Mouse (Mus musculus) CH12.LX (cell line): Measurements from ENCODE around the gene Pllp. TPM values are rescaled to one million over a fixed set of nuclear protein-coding genes. Genes with fewer than 3 reads are reported as not detected.

ENCODE experiments used
- DNase-seq: peaks from one replicate; pipeline ENCODE4 v3.0.0-alpha.2; 2013; ENCODE audit errors: extremely low read depth
- H3K27ac ChIP-seq: 2 replicates; pipeline ENCODE4 v1.5.1; 2012; ENCODE audit warnings: low read depth, mild to moderate bottlenecking, control low read depth, moderate library complexity; ENCODE audit not compliant: insufficient read depth
- H3K27me3 ChIP-seq: replicated peaks from 2 replicates; pipeline ENCODE3; 2012; ENCODE audit warnings: inconsistent platforms
- H3K36me3 ChIP-seq, 2 experiments: replicated peaks in 1 of 2; 2 replicates each; pipeline versions ENCODE3 to v1.6.1; 2012; ENCODE audit warnings: inconsistent platforms in 1 of 2, low read length in 1 of 2, mild to moderate bottlenecking in 1 of 2, mixed read lengths in 1 of 2, moderate library complexity in 1 of 2; ENCODE audit not compliant: control insufficient read depth in 1 of 2, insufficient read depth in 1 of 2
- H3K4me1 ChIP-seq, 2 experiments: 2 replicates each; pipeline ENCODE4 v1.6.1; 2012; ENCODE audit warnings: inconsistent platforms in 1 of 2, moderate library complexity in 1 of 2; ENCODE audit not compliant: insufficient read depth in 2 of 2, control insufficient read depth in 1 of 2
- H3K4me2 ChIP-seq: 2 replicates; pipeline ENCODE4 v1.6.1; 2012; ENCODE audit warnings: low read depth, mild to moderate bottlenecking, control low read depth; ENCODE audit not compliant: poor library complexity, insufficient read depth, severe bottlenecking
- H3K4me3 ChIP-seq, 3 experiments: fragments of 150-350 bp in 1 of 3; sonication (generic) in 1 of 3; replicated peaks in 1 of 3; 2 replicates each; pipeline versions ENCODE3 to v1.5.1; 2011 to 2012; ENCODE audit warnings: low read depth in 2 of 3, low read length in 2 of 3, mild to moderate bottlenecking in 2 of 3, moderate library complexity in 2 of 3, control low read depth in 1 of 3, improper control_type of control experiment in 1 of 3, inconsistent platforms in 1 of 3, mixed read lengths in 1 of 3; ENCODE audit not compliant: poor library complexity in 1 of 3
- H3K79me2 ChIP-seq: replicated peaks from 2 replicates; pipeline ENCODE4 v1.6.1; 2012; ENCODE audit warnings: mild to moderate bottlenecking, moderate library complexity; ENCODE audit not compliant: control insufficient read depth, poor library complexity, insufficient read depth, severe bottlenecking; ENCODE audit errors: extremely low read depth
- H3K9ac ChIP-seq: 2 replicates; pipeline ENCODE4 v1.6.1; 2012; ENCODE audit warnings: low read depth, mild to moderate bottlenecking, control low read depth, moderate library complexity; ENCODE audit not compliant: insufficient read depth
- H3K9me3 ChIP-seq: replicated peaks from 2 replicates; pipeline ENCODE3; 2012; ENCODE audit warnings: low read length, inconsistent platforms, mixed read lengths
- BHLHE40 ChIP-seq: IDR thresholded peaks from 2 replicates; pipeline ENCODE4 v1.6.1; 2011; ENCODE audit warnings: mild to moderate bottlenecking, low read depth, low read length, improper control_type of control experiment
- CHD2 ChIP-seq: IDR thresholded peaks from 2 replicates; pipeline ENCODE4 v1.6.1; 2011; ENCODE audit warnings: low read length, improper control_type of control experiment
- CTCF ChIP-seq, 2 experiments: IDR thresholded peaks in 1 of 2; conservative IDR thresholded peaks in 1 of 2; 2 replicates each; pipeline ENCODE4 v1.5.1; 2011 to 2012; ENCODE audit warnings: low read depth in 2 of 2, low read length in 2 of 2, improper control_type of control experiment in 1 of 2, inconsistent platforms in 1 of 2, mild to moderate bottlenecking in 1 of 2, moderate library complexity in 1 of 2
- E2F4 ChIP-seq: IDR thresholded peaks from 2 replicates; pipeline ENCODE4 v1.6.1; 2011; ENCODE audit warnings: low read depth, low read length, improper control_type of control experiment; ENCODE audit not compliant: insufficient replicate concordance
- GABPA ChIP-seq: IDR thresholded peaks from 2 replicates; pipeline ENCODE4 v1.6.1; 2012; ENCODE audit warnings: low read depth, low read length, improper control_type of control experiment, inconsistent platforms; ENCODE audit not compliant: insufficient replicate concordance
- IRF4 ChIP-seq: IDR thresholded peaks from 2 replicates; pipeline ENCODE4 v1.6.1; 2014; ENCODE audit warnings: low read depth, mild to moderate bottlenecking, inconsistent platforms, low read length, improper control_type of control experiment
- JUN ChIP-seq: IDR thresholded peaks from 2 replicates; pipeline ENCODE4 v1.6.1; 2011; ENCODE audit warnings: low read depth, mild to moderate bottlenecking, low read length, improper control_type of control experiment, moderate library complexity; ENCODE audit not compliant: insufficient read depth
- KAT2A ChIP-seq: IDR thresholded peaks from 2 replicates; pipeline ENCODE4 v1.6.1; 2012; ENCODE audit warnings: low read length, improper control_type of control experiment, inconsistent platforms; ENCODE audit not compliant: insufficient replicate concordance
- MAFK ChIP-seq: IDR thresholded peaks from 2 replicates; pipeline ENCODE4 v1.6.1; 2011; ENCODE audit warnings: low read length, improper control_type of control experiment; ENCODE audit not compliant: insufficient replicate concordance
- MAX ChIP-seq: IDR thresholded peaks from 2 replicates; pipeline ENCODE4 v1.6.1; 2011; ENCODE audit warnings: low read length, improper control_type of control experiment
- MEF2A ChIP-seq: IDR thresholded peaks from 2 replicates; pipeline ENCODE4 v1.6.1; 2014; ENCODE audit warnings: low read depth, mild to moderate bottlenecking, inconsistent platforms, low read length, improper control_type of control experiment, borderline replicate concordance
- MXI1 ChIP-seq: IDR thresholded peaks from 2 replicates; pipeline ENCODE4 v1.6.1; 2011; ENCODE audit warnings: mild to moderate bottlenecking, low read depth, low read length, improper control_type of control experiment
- NELFE ChIP-seq: IDR thresholded peaks from 2 replicates; pipeline ENCODE4 v1.6.1; 2011; ENCODE audit warnings: low read depth, low read length, improper control_type of control experiment
- PAX5 ChIP-seq: IDR thresholded peaks from 2 replicates; pipeline ENCODE4 v1.6.1; 2012; ENCODE audit warnings: low read length, inconsistent platforms, mixed read lengths
- POLR2A ChIP-seq: IDR thresholded peaks from 2 replicates; pipeline ENCODE4 v1.6.1; 2011; ENCODE audit warnings: low read depth, mild to moderate bottlenecking, improper control_type of control experiment, low read length
- RAD21 ChIP-seq: IDR thresholded peaks from 2 replicates; pipeline ENCODE4 v1.6.1; 2011; ENCODE audit warnings: low read depth, mild to moderate bottlenecking, low read length, improper control_type of control experiment, moderate library complexity
- SIN3A ChIP-seq: IDR thresholded peaks from 2 replicates; pipeline ENCODE4 v1.6.1; 2012; ENCODE audit warnings: low read length, improper control_type of control experiment, inconsistent platforms
- UBTF ChIP-seq: IDR thresholded peaks from 2 replicates; pipeline ENCODE4 v1.6.1; 2012; ENCODE audit warnings: low read depth, mild to moderate bottlenecking, inconsistent platforms, low read length, improper control_type of control experiment, moderate library complexity
- USF1 ChIP-seq: IDR thresholded peaks from 2 replicates; pipeline ENCODE4 v1.6.1; 2014; ENCODE audit warnings: low read depth, mild to moderate bottlenecking, inconsistent platforms, low read length, improper control_type of control experiment
- ZNF384 ChIP-seq: IDR thresholded peaks from 2 replicates; pipeline ENCODE4 v1.6.1; 2012; ENCODE audit warnings: low read depth, low read length, improper control_type of control experiment, inconsistent platforms
- dilution Hi-C: fragments of 300-500 bp; cut with MboI; formaldehyde crosslinking; loops from 2 replicates; pipeline ENCODE4 v1.14.3; 2020; ENCODE audit warnings: low sequenced_read_pairs; ENCODE audit not compliant: extremely low pct_unique_long_range_greater_than_20kb, extremely low pct_ligation_motif_present
- in situ Hi-C: fragments of 300-500 bp; cut with MboI; formaldehyde crosslinking; loops from 3 replicates; pipeline ENCODE4 v1.14.3; 2019; ENCODE audit warnings: low sequenced_read_pairs, low pct_ligation_motif_present, low pct_unique_long_range_greater_than_20kb, mixed read lengths
- polyA plus RNA-seq: library from polyadenylated mRNA; unstranded; fragments of >175 nt; gene quantifications from 2 replicates; pipeline ENCODE4 v1.2.1, GENCODE M21; 2012; ENCODE audit warnings: low read depth; ENCODE audit not compliant: insufficient read length
- total RNA-seq, 2 experiments: library from RNA; depleted of rRNA; stranded (reverse); fragments of 300-350 nt in 1 of 2; fragments of >200 nt in 1 of 2; gene quantifications; 2 replicates each; pipeline ENCODE4 v1.2.3; 2012 to 2014

Pllp gene
- total and polyA plus RNA-seq, 3 experiments = 5.3 to 29.5 (median 6.1) TPM

GRCm38 (mm10) chr8:94725998-94726397 lies 29.9 kb upstream of the Pllp start:
- Histone ChIP-seq H3K27me3 (no peaks in the 10 kb centered on the region), H3K27ac (no peak overlapping the region), H3K9me3 (peaks cover 5% of the 10 kb centered on the region), H3K9ac (no peak overlapping the region), H3K4me2 (no peak overlapping the region), H3K79me2 (no peaks in the 10 kb centered on the region), H3K4me3 (no peak overlapping the region), H3K36me3 (no peaks in the 10 kb centered on the region), H3K4me1 (peaks cover 0 to 2% of the 10 kb centered on the region in 2 experiments; a peak in 1 of 4 replicates)
- dilution Hi-C loops = no loop called here
- in situ Hi-C loops = no loop called here
- no peak for DNase-seq
- no peak for TF ChIP-seq IRF4
- no peak for TF ChIP-seq CTCF (conservative IDR thresholded peaks at IDR 0.05 in 1 of 2, IDR thresholded peaks at IDR 0.05 in 1 of 2; ENCODE audit: low read depth in 2 of 2, low read length in 2 of 2)

- Histone ChIP-seq H3K27me3 (no peaks in the 10 kb centered on the region), H3K27ac (no peak overlapping the region), H3K4me3 (no peak overlapping the region), H3K79me2 (no peaks in the 10 kb centered on the region), H3K9ac (no peak overlapping the region), H3K36me3 (no peaks in the 10 kb centered on the region), H3K9me3 (no peaks in the 10 kb centered on the region), H3K4me1 (peaks cover 8 to 26% of the 10 kb centered on the region in 2 experiments), H3K4me2 (no peak overlapping the region)
- no peak for DNase-seq
- no peak for TF ChIP-seq PAX5
- TF ChIP-seq GABPA = no peak
- TF ChIP-seq MAX = no peak
- TF ChIP-seq MAFK = no peak
- no peak for TF ChIP-seq E2F4
- no peak for TF ChIP-seq CTCF (conservative IDR thresholded peaks at IDR 0.05 in 1 of 2, IDR thresholded peaks at IDR 0.05 in 1 of 2; ENCODE audit: low read depth in 2 of 2, low read length in 2 of 2)
- no peak for TF ChIP-seq MEF2A
- no peak for TF ChIP-seq SIN3A
- TF ChIP-seq RAD21 = no peak
- no peak for TF ChIP-seq BHLHE40
- TF ChIP-seq USF1 = no peak
- TF ChIP-seq KAT2A = no peak
- TF ChIP-seq MXI1 = no peak
- TF ChIP-seq ZNF384 = no peak
- no peak for TF ChIP-seq NELFE
- TF ChIP-seq CHD2 = no peak
- TF ChIP-seq UBTF = no peak
- no peak for TF ChIP-seq JUN
- no peak for TF ChIP-seq POLR2A
- in situ Hi-C loops (no loop called here), dilution Hi-C loops (no loop called here)
Measured at GRCm38 (mm10) chr8:94716841-94717240, 20.8 kb upstream of the Pllp start.
